Mouse (Mus musculus): ENCODE data around the gene Ifnab. TPM values are rescaled to one million over a fixed set of nuclear protein-coding genes. Genes with fewer than 3 reads are reported as not detected.

Gene Ifnab
- total RNA-seq, 2 experiments from 2014 or later, result not detected

GRCm38 (mm10) chr4:88641077-88641831, 49.9 kb downstream of the Ifnab start:
- TF ChIP-seq CTCF (conservative IDR thresholded peaks at IDR 0.05), result peak; percentile 90

GRCm38 (mm10) chr4:88640704-88641076, 50.5 kb downstream of the Ifnab start:
- Histone ChIP-seq H3K27ac (no peak overlapping the region; the same call in 1 of the 2 replicates), H3K4me3 (peak overlapping the region; percentile 63)
- DNase-seq (ENCODE audit: low spot score in 2 of 2), result no peak
- no peak for TF ChIP-seq CTCF (conservative IDR thresholded peaks at IDR 0.05)

More at GRCm38 (mm10) chr4:88641077-88641831, 49.9 kb downstream of the Ifnab start:
- Histone ChIP-seq H3K27ac (no peak overlapping the region; the same call in 1 of the 2 replicates), H3K4me3 (peak overlapping the region; percentile 63)
- DNase-seq (ENCODE audit: low spot score in 2 of 2), result peak; percentile 83 to 96

Other genes with a start within 250 kb of the Ifnab start
- gene Ifnb1, start 168.6 kb downstream of the Ifnab start, total RNA-seq (2021), result not detected
- not detected for gene Ifna15, start 133.1 kb downstream of the Ifnab start, total RNA-seq (2021)
- gene Ifna14, start 119.6 kb downstream of the Ifnab start, total RNA-seq (2021), result not detected
- not detected for gene Ifna9, start 99.0 kb downstream of the Ifnab start, total RNA-seq (2021)
- not detected for gene Ifna12, start 88.0 kb downstream of the Ifnab start, total RNA-seq (2021)
- not detected for gene C87499, start 56.9 kb downstream of the Ifnab start, total RNA-seq (2021)
- gene Ifna13, start 46.9 kb downstream of the Ifnab start, total RNA-seq (2021), result not detected
- gene Ifna16, start 14.4 kb downstream of the Ifnab start, total RNA-seq (2021), result not detected
- not detected for gene Ifna2, start 7.4 kb downstream of the Ifnab start, total RNA-seq (2021)
- gene Gm26566, start 30.4 kb upstream of the Ifnab start, total RNA-seq (2021), result 1 to 10 TPM; 1.3 to 1.5 TPM
- 100 to 1,000 TPM; 105 to 107 TPM for gene Klhl9, start 31.1 kb upstream of the Ifnab start, total RNA-seq (2021)
- not detected for gene Gm13271, start 63.5 kb upstream of the Ifnab start, total RNA-seq (2021)
- not detected for gene Gm13283, start 68.8 kb upstream of the Ifnab start, total RNA-seq (2021)
- gene Gm13290, start 82.5 kb upstream of the Ifnab start, total RNA-seq (2021), result not detected
- gene Gm13289, start 85.6 kb upstream of the Ifnab start, total RNA-seq (2021), result not detected
- not detected for gene Gm13272, start 88.5 kb upstream of the Ifnab start, total RNA-seq (2021)
- gene Ifnz, start 90.8 kb upstream of the Ifnab start, total RNA-seq (2021), result not detected
- gene Gm13276, start 94.3 kb upstream of the Ifnab start, total RNA-seq (2021), result not detected
- gene Gm13277, start 97.3 kb upstream of the Ifnab start, total RNA-seq (2021), result not detected
- gene Gm13278, start 100.2 kb upstream of the Ifnab start, total RNA-seq (2021), result not detected
- gene Gm13275, start 103.1 kb upstream of the Ifnab start, total RNA-seq (2021), result not detected
- not detected for gene Gm13279, start 106.0 kb upstream of the Ifnab start, total RNA-seq (2021)
- gene Gm13285, start 108.3 kb upstream of the Ifnab start, total RNA-seq (2021), result not detected
- not detected for gene Gm13287, start 111.9 kb upstream of the Ifnab start, total RNA-seq (2021)
- gene Gm13288, start 114.2 kb upstream of the Ifnab start, total RNA-seq (2021), result not detected
- not detected for gene Ifna7, start 124.9 kb upstream of the Ifnab start, total RNA-seq (2021)
- gene Ifna11, start 128.6 kb upstream of the Ifnab start, total RNA-seq (2021), result not detected
- not detected for gene Ifna6, start 136.1 kb upstream of the Ifnab start, total RNA-seq (2021)
- not detected for gene Ifna5, start 144.2 kb upstream of the Ifnab start, total RNA-seq (2021)
- gene Ifna4, start 150.5 kb upstream of the Ifnab start, total RNA-seq (2021), result not detected
- gene Ifna1, start 158.7 kb upstream of the Ifnab start, total RNA-seq (2021), result not detected
- not detected for gene Ifne, start 188.8 kb upstream of the Ifnab start, total RNA-seq (2021)